Mouse (Mus musculus) liver, adult 2 months (tissue): ENCODE results near the gene Cdc42. TPM values are rescaled to one million over a fixed set of nuclear protein-coding genes. Genes with fewer than 3 reads are reported as not detected.

Source experiments
- DNase-seq: peaks from one replicate; pipeline ENCODE4 v3.0.0-alpha.2; 2011; ENCODE audit warnings: low read depth, low spot score; ENCODE audit errors: extremely low read depth
- H3K27ac ChIP-seq: fragments of 200-500 bp; replicated peaks from 2 replicates; pipeline ENCODE4 v1.5.1; 2012; ENCODE audit warnings: low read depth, mild to moderate bottlenecking, control low read depth, inconsistent platforms, low read length; ENCODE audit not compliant: insufficient read depth
- H3K27me3 ChIP-seq: fragments of 200-500 bp; 2 replicates; pipeline ENCODE4 v1.6.1; 2012; ENCODE audit warnings: mild to moderate bottlenecking, moderate library complexity, low read length, inconsistent platforms; ENCODE audit not compliant: control insufficient read depth, insufficient read depth
- H3K36me3 ChIP-seq: fragments of 200-500 bp; 2 replicates; pipeline ENCODE4 v1.6.1; 2012; ENCODE audit warnings: low read length, inconsistent platforms; ENCODE audit not compliant: control insufficient read depth, insufficient read depth
- H3K4me1 ChIP-seq: fragments of 200-500 bp; 2 replicates; pipeline ENCODE4 v1.6.1; 2011; ENCODE audit warnings: low read length; ENCODE audit not compliant: control insufficient read depth, insufficient read depth
- H3K4me3 ChIP-seq: fragments of 200-500 bp; 2 replicates; pipeline ENCODE4 v1.5.1; 2011; ENCODE audit warnings: low read depth, mild to moderate bottlenecking, control low read depth, low read length, moderate library complexity; ENCODE audit not compliant: insufficient read depth
- H3K79me2 ChIP-seq: fragments of 200-500 bp; 2 replicates; pipeline ENCODE4 v1.6.1; 2012; ENCODE audit warnings: inconsistent platforms, mild to moderate bottlenecking, low read length, moderate library complexity; ENCODE audit not compliant: control insufficient read depth, insufficient read depth
- H3K9ac ChIP-seq: fragments of 200-500 bp; 2 replicates; pipeline ENCODE4 v1.6.1; 2012; ENCODE audit warnings: low read depth, mild to moderate bottlenecking, control low read depth, inconsistent platforms, low read length
- CTCF ChIP-seq: fragments of 200-500 bp; IDR thresholded peaks from 2 replicates; pipeline ENCODE4 v1.5.1; 2011; ENCODE audit warnings: low read depth, low read length, control low read depth
- POLR2A ChIP-seq: fragments of 200-500 bp; IDR thresholded peaks from 2 replicates; pipeline ENCODE4 v1.6.1; 2011; ENCODE audit warnings: low read length, control low read depth; ENCODE audit not compliant: insufficient read depth; ENCODE audit errors: extremely low read depth
- WGBS: fragments of 180-500 bp; shearing (Covaris S2); methylation state at CpG from one replicate; pipeline ENCODE4 v1.1.7; 2018; 5-methylcytosine and 5-hydroxymethylcytosine counted together
- polyA plus RNA-seq: library from polyadenylated mRNA; depleted of rRNA; stranded (reverse); fragments of >200 nt; gene quantifications from 2 replicates; pipeline ENCODE4 v1.2.3, GENCODE M21; 2012
- total RNA-seq: library from RNA; depleted of rRNA; stranded (reverse); fragments of >200 nt; gene quantifications from 2 replicates; pipeline ENCODE4 v1.2.3, GENCODE M21; 2014

Cdc42 gene
- total and polyA plus RNA-seq, 2 experiments, result 35.8 to 131 TPM

GRCm38 (mm10) chr4:137282584-137283406, 74.7 kb downstream of the Cdc42 start:
- Histone ChIP-seq H3K79me2 (no peaks in the 10 kb centered on the region), H3K27ac (no peak overlapping the region), H3K4me3 (no peak overlapping the region), H3K36me3 (no peaks in the 10 kb centered on the region), H3K9ac (no peak overlapping the region), H3K4me1 (no peaks in the 10 kb centered on the region), H3K27me3 (peaks cover 5% of the 10 kb centered on the region)
- no peak for DNase-seq
- 48% methylated on average over 17 of the region's 17 CpGs for WGBS
- TF ChIP-seq CTCF (no peak), POLR2A (no peak)

GRCm38 (mm10) chr4:137282122-137282521, 75.4 kb downstream of the Cdc42 start:
- Histone ChIP-seq H3K9ac (no peak overlapping the region), H3K79me2 (no peaks in the 10 kb centered on the region), H3K36me3 (no peaks in the 10 kb centered on the region), H3K27ac (no peak overlapping the region), H3K4me1 (no peaks in the 10 kb centered on the region), H3K27me3 (peaks cover 9% of the 10 kb centered on the region), H3K4me3 (no peak overlapping the region)
- DNase-seq, result no peak
- WGBS, result 78% methylated on average over 5 of the region's 5 CpGs
- TF ChIP-seq CTCF (no peak), POLR2A (no peak)

GRCm38 (mm10) chr4:137281273-137281672, 76.2 kb downstream of the Cdc42 start:
- no peaks in the 10 kb centered on the region for H3K4me1 ChIP-seq
- peaks cover 14% of the 10 kb centered on the region for H3K27me3 ChIP-seq
- H3K36me3 ChIP-seq, result no peaks in the 10 kb centered on the region
- H3K27ac ChIP-seq, result no peak overlapping the region
- DNase-seq, result no peak
- no peaks in the 10 kb centered on the region for H3K79me2 ChIP-seq
- TF ChIP-seq POLR2A (no peak), CTCF (no peak)
- no peak overlapping the region for H3K4me3 ChIP-seq
- no peak overlapping the region for H3K9ac ChIP-seq
- 73% methylated on average over 3 of the region's 3 CpGs for WGBS

GRCm38 (mm10) chr4:137279346-137279745, 78.2 kb downstream of the Cdc42 start:
- Histone ChIP-seq H3K27ac (no peak overlapping the region), H3K27me3 (peaks cover 14% of the 10 kb centered on the region), H3K4me3 (no peak overlapping the region), H3K9ac (no peak overlapping the region), H3K4me1 (no peaks in the 10 kb centered on the region), H3K79me2 (no peaks in the 10 kb centered on the region), H3K36me3 (no peaks in the 10 kb centered on the region)
- DNase-seq, result no peak
- 51% methylated on average over 5 of the region's 5 CpGs for WGBS
- TF ChIP-seq CTCF (no peak), POLR2A (no peak)

- H3K9ac ChIP-seq, result peak overlapping the region; percentile 37; the same call in 1 of the 2 replicates
- no peaks in the 10 kb centered on the region for H3K36me3 ChIP-seq
- DNase-seq, result no peak
- H3K27me3 ChIP-seq, result peaks cover 14% of the 10 kb centered on the region
- no peak overlapping the region for H3K27ac ChIP-seq
- H3K4me1 ChIP-seq, result no peaks in the 10 kb centered on the region
- H3K79me2 ChIP-seq, result no peaks in the 10 kb centered on the region
- H3K4me3 ChIP-seq, result peak overlapping the region; percentile 46; the same call in 1 of the 2 replicates
- TF ChIP-seq POLR2A, result no peak
- TF ChIP-seq CTCF, result no peak
- WGBS, result 14% methylated on average over 22 of the region's 22 CpGs
Observed at GRCm38 (mm10) chr4:137278144-137279040, 79.1 kb downstream of the Cdc42 start.
